Mouse (Mus musculus) erythroid progenitor cell, adult 5-6 weeks (primary cell): Measurements from ENCODE around the gene Lbhd1. TPM values are rescaled to one million over a fixed set of nuclear protein-coding genes. Genes with fewer than 3 reads are reported as not detected.

Experiments
- ATAC-seq: replicated peaks from 2 replicates; pipeline ENCODE4 v1.8.0; 2016; ENCODE audit warnings: moderate number of reproducible peaks, mild to moderate bottlenecking, moderate TSS enrichment, inconsistent platforms; ENCODE audit not compliant: poor library complexity, low FRiP score, severe bottlenecking
- total RNA-seq, 2 experiments: library from RNA; stranded (forward) in 1 of 2; stranded (reverse) in 1 of 2; fragments of 150-400 nt in 1 of 2; fragments of 186-747, 209-891 nt in 1 of 2; gene quantifications; 2 replicates each; pipeline versions ENCODE4 v1.2.3 to v1.2.4; 2015 to 2017; ENCODE audit warnings: low replicate concordance in 2 of 2

Gene Lbhd1
- total RNA-seq, 2 experiments from 2014 or later: 6.4 to 44.9 TPM

- ATAC-seq: no peak
Observed at GRCm38 (mm10) chr19:8899079-8899478, 15.5 kb downstream of the Lbhd1 start.

- ATAC-seq: no peak
Observed at GRCm38 (mm10) chr19:8903412-8903811, 19.9 kb downstream of the Lbhd1 start.

DNA sequence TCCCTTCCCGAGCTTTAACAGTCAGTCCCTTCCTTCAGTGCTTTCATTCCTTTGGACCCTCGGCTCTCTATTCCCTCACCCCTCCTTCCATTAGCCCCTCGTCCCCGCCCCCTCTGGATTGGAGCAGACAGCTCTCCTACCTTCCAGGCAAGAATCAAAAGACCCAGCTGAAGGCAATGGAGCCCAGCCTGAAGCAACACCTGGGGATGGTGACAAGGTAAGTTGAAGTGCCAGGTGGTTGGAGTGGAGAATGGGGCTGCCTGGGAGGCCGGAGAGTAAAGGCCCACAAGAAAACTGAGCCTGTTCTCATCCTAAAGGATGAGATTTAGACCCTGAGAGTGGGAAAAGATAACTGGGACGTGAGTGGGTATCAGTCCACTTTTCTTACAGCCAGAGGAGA lies 25.0 kb downstream of the Lbhd1 start:
- no peak for ATAC-seq

DNA sequence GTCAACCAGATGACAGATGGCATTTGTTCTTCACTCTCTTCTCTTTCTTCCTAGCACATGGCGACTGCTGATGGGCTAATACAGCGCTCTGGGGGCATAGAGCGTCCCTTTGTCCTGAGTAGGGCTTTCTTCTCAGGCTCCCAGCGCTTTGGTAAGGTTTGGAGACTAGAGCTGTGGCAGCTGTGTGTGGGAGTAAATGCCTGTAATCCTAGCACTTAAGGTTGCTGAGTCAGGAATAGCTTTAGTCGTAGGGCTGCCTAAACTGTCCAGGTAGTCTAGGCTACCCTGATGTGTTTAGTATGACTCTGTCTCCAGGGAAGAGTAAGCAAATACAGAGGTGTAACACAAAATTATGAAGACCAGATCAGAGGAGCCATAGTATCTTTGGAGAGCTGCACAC lies 28.3 kb downstream of the Lbhd1 start:
- no peak for ATAC-seq

DNA sequence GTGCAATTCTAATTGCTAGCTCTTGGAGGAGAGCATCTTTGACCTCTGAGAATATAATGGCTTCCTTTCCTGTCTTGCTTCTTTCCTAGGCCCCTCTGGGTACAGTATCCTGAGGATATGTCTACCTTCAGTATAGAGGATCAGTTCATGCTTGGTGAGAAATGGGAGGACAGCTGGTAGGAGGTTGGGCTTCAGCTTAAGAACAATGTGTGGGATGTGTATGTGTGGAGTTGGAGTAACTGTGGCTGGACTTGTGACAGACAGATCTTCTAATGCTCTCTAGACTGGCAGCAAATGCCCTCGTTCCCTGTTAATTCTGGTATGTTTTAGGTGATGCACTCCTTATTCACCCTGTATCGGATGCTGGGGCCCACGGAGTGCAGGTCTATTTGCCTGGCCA lies 30.7 kb downstream of the Lbhd1 start:
- no peak for ATAC-seq

- ATAC-seq: no peak
Observed at GRCm38 (mm10) chr19:8919000-8919399, 35.5 kb downstream of the Lbhd1 start.

DNA sequence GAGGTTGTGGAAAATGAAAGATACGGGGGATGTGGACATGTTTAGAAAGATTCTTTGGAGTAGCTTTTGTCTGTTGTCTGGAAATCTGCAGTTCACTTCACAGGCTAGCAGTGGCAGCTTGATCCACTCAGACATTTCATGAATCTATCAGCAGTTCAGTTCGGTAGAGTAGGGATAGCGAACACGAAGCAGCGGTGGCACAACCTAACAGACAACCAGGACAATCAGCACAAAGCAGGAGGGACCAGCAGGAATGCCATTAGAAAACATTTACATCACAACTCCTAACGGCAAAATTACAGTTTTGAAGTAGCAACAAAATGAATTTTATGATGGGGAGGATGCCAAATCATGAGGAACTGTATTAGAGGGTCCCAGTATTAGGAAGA lies 36.1 kb downstream of the Lbhd1 start:
- ATAC-seq: no peak

DNA sequence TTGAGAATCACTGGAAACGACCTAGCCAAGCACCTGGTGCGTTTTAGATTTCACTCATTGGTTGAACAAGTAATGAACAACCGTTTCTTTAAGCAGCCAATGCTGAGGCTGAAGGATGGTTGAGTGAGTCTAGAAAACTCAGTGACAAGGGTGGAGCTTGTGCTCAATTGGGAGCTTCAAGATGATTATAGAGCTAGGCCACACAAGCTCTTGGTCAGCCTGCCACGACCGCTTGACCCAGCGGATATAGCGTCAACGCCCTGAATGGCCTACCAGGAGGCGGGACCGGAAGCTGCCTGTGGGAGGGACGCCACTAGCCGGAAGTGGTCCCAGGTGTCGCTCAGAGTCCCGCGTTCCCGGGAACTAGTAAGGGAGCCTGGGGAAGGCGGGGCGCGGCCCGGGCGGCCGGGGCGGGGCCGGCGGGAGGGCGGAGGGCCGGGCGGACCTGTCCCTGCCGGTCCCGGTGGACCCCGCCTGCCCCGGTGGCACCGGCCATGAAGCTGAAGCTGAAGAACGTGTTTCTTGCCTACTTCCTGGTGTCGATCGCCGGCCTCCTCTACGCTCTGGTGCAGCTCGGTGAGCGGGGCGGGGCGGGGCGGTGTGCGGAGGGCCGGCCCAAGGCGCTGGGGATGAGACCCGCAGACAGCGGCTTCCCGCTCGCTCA lies 36.7 kb downstream of the Lbhd1 start, which contains the start of gene B3gat3:
TSS of gene B3gat3 (plus strand) at position 302 of the 664 bp plus-strand sequence.
- peak; percentile 96 for ATAC-seq

- ATAC-seq: peak; percentile 68
Observed at GRCm38 (mm10) chr19:8920836-8921291, 37.3 kb downstream of the Lbhd1 start.

- no peak for ATAC-seq
Observed at GRCm38 (mm10) chr19:8921741-8922140, 38.2 kb downstream of the Lbhd1 start.

DNA sequence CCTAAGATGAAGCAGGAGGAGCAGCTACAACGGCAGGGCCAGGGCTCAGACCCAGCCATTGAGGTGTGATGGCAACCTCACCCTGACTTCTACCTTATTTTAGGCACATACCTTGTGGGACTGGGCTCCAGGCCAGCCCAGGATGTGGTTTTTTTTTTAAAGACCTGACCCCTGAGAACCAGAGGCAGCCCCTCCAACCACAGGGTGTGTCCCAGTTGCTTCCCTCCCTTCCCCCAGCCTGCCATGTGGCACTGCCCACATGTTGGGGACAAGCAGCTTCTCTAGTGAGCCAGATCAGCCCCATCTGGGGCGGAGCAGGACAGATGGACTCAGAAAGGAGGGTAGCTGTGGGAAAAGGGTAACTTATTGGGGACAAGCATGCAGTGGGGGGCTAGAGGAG lies 43.2 kb downstream of the Lbhd1 start:
- ATAC-seq: no peak

- ATAC-seq: no peak
Observed at GRCm38 (mm10) chr19:8927891-8928525, 44.5 kb downstream of the Lbhd1 start.

- ATAC-seq: no peak; the same call in 1 of the 2 replicates
Observed at GRCm38 (mm10) chr19:8928689-8929223, 45.2 kb downstream of the Lbhd1 start.

- peak; percentile 85 for ATAC-seq
Observed at GRCm38 (mm10) chr19:8929224-8930088, 45.9 kb downstream of the Lbhd1 start, which contains the start of the genes Rom1 and Eml3. Rom1 (minus strand) TSS chr19:8929356. Eml3 (plus strand) TSS chr19:8929552.

- no peak for ATAC-seq
Observed at GRCm38 (mm10) chr19:8930117-8930516, 46.6 kb downstream of the Lbhd1 start.

GRCm38 (mm10) chr19:8930771-8931170 lies 47.2 kb downstream of the Lbhd1 start:
- ATAC-seq: no peak

GRCm38 (mm10) chr19:8936736-8937135 lies 53.2 kb downstream of the Lbhd1 start:
- no peak for ATAC-seq

DNA sequence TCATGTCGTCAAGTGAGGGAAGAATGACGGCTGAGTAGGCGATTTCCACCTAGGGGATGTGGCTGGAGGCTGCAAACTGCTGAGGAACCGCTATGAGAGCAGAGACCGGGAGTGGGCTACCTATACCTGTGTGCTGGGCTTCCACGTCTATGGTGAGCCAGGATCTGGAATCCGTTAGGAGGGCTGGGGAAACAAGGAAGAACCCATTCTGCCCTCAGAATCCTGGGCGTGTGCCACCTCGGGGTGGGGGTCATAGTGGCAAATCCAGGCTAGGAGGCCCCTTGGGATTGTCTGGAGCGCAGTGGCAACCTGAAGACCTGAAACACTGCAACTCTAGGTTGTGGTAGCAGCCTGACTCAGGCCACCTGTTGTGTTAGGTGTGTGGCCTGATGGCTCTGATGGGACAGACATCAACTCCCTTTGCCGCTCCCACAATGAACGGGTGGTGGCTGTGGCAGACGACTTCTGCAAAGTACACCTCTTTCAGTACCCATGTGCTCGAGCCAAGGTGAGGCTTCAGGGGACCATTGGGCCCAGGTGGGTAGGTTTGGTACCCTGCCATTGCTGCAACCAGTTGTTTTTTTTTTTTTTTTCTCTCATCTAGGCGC lies 57.1 kb downstream of the Lbhd1 start:
- ATAC-seq: no peak

GRCm38 (mm10) chr19:8941136-8941514 lies 57.6 kb downstream of the Lbhd1 start:
- no peak for ATAC-seq
